Mouse (Mus musculus): ENCODE measurements around the gene Itpkb.

Itpkb gene

GRCm38 (mm10) chr1:180465620-180466019, 135.3 kb downstream of the Itpkb start:
- DNase-seq (ENCODE audit: low spot score) = no peak

DNA sequence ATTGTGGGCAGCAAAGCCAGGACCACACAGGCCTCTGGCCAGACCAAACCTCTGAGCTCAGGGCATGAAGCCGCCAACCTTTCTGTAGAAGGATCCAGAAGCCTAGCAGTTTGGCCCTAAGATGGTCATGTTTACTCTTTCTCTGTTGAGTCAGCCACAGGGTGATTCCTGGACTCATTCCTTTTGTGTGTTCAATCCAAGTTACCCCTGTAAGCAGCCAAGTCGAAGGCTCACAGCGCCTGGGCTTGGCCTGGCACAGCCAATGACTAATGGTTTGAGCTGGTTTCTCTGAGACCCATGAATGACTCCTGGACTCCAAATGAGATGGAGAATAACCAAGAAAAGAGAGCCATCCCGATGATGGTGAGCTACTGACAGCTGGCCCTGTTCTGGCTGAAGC, 137.7 kb downstream of the Itpkb start:
- DNase-seq (ENCODE audit: low spot score) = no peak

GRCm38 (mm10) chr1:180473566-180473965, 143.3 kb downstream of the Itpkb start:
- no peak for DNase-seq (ENCODE audit: low spot score)

All from ovary, postnatal 14 days (tissue).